Mouse (Mus musculus) megakaryocyte-erythroid progenitor cell, adult 5-6 weeks (primary cell): Measurements from ENCODE around the gene Optc. TPM values are rescaled to one million over a fixed set of nuclear protein-coding genes. Genes with fewer than 3 reads are reported as not detected.

Experiments used
- ATAC-seq: replicated peaks from 2 replicates; pipeline ENCODE4 v1.8.0; 2016; ENCODE audit warnings: mild to moderate bottlenecking, inconsistent platforms; ENCODE audit not compliant: severe bottlenecking, poor library complexity, low FRiP score, low TSS enrichment
- total RNA-seq, 2 experiments: library from RNA; stranded (forward) in 1 of 2; stranded (reverse) in 1 of 2; fragments of 200-1000, 215-1000 nt in 1 of 2; fragments of >200 nt in 1 of 2; fragmentation: Nextera tagmentation in 1 of 2; gene quantifications; 2 replicates each; pipeline ENCODE4 v1.2.3; 2014 to 2017

The Optc gene
- total RNA-seq, 2 experiments from 2014 or later: 2.0 TPM; not detected in 1

DNA sequence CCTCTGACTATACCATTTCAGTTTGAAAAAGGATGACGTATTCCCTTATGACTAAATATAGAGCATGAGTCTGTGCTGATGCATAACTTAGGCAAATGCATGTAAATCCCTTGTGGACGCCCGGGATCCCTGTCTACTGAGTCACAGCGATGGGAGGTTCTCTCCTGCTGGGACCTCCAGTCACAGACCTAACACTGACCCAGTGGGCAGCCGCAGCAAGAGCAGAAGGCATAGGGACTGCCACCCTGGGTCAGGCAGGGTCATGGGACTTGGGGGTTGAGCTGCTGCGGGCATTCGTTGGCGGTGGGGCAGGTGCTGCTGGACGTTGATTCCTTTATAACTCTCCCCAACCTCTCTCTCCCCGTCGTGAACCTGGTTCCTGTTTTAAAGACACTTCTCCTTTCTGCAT lies 51.7 kb downstream of the Optc start:
- no peak for ATAC-seq

DNA sequence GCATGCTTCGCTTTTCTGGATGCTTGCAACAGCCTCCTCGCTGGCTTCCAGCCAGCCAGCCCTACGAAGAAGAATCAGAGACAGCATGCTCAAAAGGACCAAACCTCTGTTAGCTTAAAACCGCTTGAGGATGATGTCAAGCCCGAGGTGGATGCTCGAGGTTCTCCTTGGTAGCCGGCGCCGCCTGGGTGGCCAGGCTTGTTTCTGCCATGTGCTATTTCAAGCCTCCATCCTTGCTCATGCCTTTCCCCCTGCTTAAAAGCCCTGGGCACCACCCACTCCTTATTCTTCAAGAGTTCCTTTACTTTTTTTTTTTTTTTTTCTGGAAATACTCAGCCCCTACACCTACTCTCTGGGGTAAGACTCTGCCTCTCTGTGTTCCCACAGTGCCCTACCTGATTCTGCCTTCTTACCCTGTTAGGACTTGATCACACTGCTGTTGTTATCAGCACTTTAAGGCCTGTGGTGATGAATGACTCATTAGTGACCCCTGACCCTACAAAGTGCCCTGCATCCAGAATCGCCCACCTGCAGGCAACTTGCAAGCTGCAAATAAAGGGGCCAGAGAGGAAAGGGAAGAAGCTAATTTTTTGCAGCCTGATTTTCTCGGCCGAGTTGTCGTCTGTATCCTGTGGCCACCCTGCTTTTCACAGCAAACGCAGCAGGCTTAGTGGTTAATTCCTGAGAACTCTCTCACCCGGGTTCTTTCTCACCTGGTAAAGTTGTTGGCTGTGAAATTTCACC lies 52.4 kb downstream of the Optc start:
- no peak for ATAC-seq

DNA sequence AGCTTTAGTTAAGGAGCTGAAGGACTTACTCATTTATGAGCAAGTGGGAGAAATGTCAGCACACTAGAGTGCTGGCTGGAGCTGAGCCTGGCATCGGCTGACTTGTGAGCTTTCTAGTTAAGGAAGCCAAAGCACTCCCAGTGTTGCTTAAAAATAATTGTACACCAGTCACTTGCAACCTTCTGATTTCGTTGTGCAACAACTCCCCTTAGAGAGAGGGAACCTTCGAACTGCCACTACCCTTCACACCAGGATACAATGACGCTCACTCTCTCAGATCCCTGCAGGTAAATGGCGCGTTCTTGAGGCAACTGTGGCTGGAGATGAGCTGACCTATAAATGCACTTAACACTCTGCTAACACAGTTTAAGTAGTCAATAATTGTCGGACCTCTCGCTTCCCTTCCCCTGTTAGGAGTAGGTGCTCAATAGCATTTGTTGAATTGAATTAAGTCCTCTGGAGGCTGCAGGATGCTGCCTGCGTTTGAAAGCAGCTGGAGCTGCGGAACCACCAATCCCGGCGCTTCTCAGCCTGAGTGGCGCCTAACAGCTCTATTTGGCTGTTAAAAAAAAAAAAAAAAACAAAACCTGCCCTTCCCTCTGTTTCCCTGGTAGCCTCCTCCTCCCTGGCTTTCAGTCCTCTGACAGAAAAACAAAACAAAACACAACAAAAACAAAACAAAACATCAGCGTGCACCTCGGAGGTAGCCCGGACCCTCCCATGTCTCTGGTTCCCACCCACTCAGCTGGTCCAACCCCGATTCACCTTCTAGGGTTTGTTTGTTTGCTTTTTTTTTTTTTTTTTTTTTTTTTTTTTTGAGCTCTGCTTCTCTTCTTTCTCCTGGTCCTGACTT lies 53.2 kb downstream of the Optc start:
- ATAC-seq: no peak

Other genes with a start within 250 kb of the Optc start
- 15.3 and 16.4 TPM in 2 replicates for gene Zbed6, start 247.1 kb downstream of the Optc start, total RNA-seq (2014; fragmentation: Nextera tagmentation)
- gene Zbed6, start 247.1 kb downstream of the Optc start, total RNA-seq (2017): 18.3 and 19.1 TPM in 2 replicates
- gene Gm38394, start 246.7 kb downstream of the Optc start, total RNA-seq (2014; fragmentation: Nextera tagmentation): 14.2 and 15.7 TPM in 2 replicates
- gene Gm38394, start 246.7 kb downstream of the Optc start, total RNA-seq (2017): 3.9 and 8.5 TPM in 2 replicates
- gene Lax1, start 217.9 kb downstream of the Optc start, total RNA-seq (2014; fragmentation: Nextera tagmentation): 0.30 and 2.0 TPM in 2 replicates
- 3.7 TPM in 1 of 2 replicates, not detected in the other for gene Lax1, start 217.9 kb downstream of the Optc start, total RNA-seq (2017)
- 36.9 and 42.3 TPM in 2 replicates for gene Atp2b4, start 107.0 kb downstream of the Optc start, total RNA-seq (2014; fragmentation: Nextera tagmentation)
- 23.0 and 24.9 TPM in 2 replicates for gene Atp2b4, start 107.0 kb downstream of the Optc start, total RNA-seq (2017)
- gene Prelp, start 13.4 kb upstream of the Optc start, total RNA-seq (2014; fragmentation: Nextera tagmentation): 0.20 TPM in 1 of 2 replicates, not detected in the other
- not detected in 2 replicates for gene Prelp, start 13.4 kb upstream of the Optc start, total RNA-seq (2017)
- gene Fmod, start 129.3 kb upstream of the Optc start, total RNA-seq (2014; fragmentation: Nextera tagmentation): not detected in 2 replicates
- gene Fmod, start 129.3 kb upstream of the Optc start, total RNA-seq (2017): not detected in 2 replicates
- gene Btg2, start 171.1 kb upstream of the Optc start, total RNA-seq (2014; fragmentation: Nextera tagmentation): 2.0 and 3.9 TPM in 2 replicates
- 58.5 and 61.6 TPM in 2 replicates for gene Btg2, start 171.1 kb upstream of the Optc start, total RNA-seq (2017)
- not detected in 2 replicates for gene Chit1, start 203.2 kb upstream of the Optc start, total RNA-seq (2014; fragmentation: Nextera tagmentation)
- gene Chit1, start 203.2 kb upstream of the Optc start, total RNA-seq (2017): not detected in 2 replicates